Mouse (Mus musculus) myocyte (in vitro differentiated cells): Measurements from ENCODE around the gene Vax1. TPM values are rescaled to one million over a fixed set of nuclear protein-coding genes. Genes with fewer than 3 reads are reported as not detected.

ENCODE experiments used
- H3K27me3 ChIP-seq: one replicate; pipeline ENCODE4 v1.6.1; 2011; ENCODE audit not compliant: control insufficient read depth, insufficient read depth, insufficient read length
- H3K36me3 ChIP-seq: one replicate; pipeline ENCODE4 v1.6.1; 2011; ENCODE audit not compliant: control insufficient read depth, insufficient read depth
- H3K4me2 ChIP-seq: one replicate; pipeline ENCODE4 v1.6.1; 2011; ENCODE audit warnings: low read depth, control low read depth
- H3K4me3 ChIP-seq: one replicate; pipeline ENCODE4 v1.5.1; 2011; ENCODE audit warnings: mild to moderate bottlenecking, control low read depth, moderate library complexity
- H3K79me2 ChIP-seq: one replicate; pipeline ENCODE4 v1.6.1; 2011; ENCODE audit not compliant: control insufficient read depth, insufficient read depth
- H3ac ChIP-seq: one replicate; pipeline ENCODE4 v1.6.1; 2011; ENCODE audit not compliant: control insufficient read depth, insufficient read length
- CEBPB ChIP-seq: IDR thresholded peaks from 2 replicates; pipeline ENCODE4 v1.6.1; 2011; ENCODE audit warnings: mild to moderate bottlenecking, moderate library complexity; ENCODE audit not compliant: poor library complexity, insufficient read depth, severe bottlenecking
- E2F4 ChIP-seq: IDR thresholded peaks from one replicate; pipeline ENCODE4 v1.6.1; 2011; ENCODE audit warnings: mild to moderate bottlenecking, control low read depth, moderate library complexity; ENCODE audit not compliant: insufficient read depth
- MAX ChIP-seq: IDR thresholded peaks from one replicate; pipeline ENCODE4 v1.6.1; 2011; ENCODE audit warnings: low read depth, mild to moderate bottlenecking, control low read depth
- MYOD1 ChIP-seq, 3 experiments: IDR thresholded peaks; one replicate each; pipeline ENCODE4 v1.6.1; 2011; ENCODE audit warnings: control low read depth in 2 of 3, low read depth in 2 of 3, mild to moderate bottlenecking in 2 of 3, moderate library complexity in 1 of 3; ENCODE audit not compliant: insufficient read length in 2 of 3, control insufficient read depth in 1 of 3
- MYOG ChIP-seq, 3 experiments: IDR thresholded peaks; one replicate each; pipeline ENCODE4 v1.6.1; 2011; ENCODE audit warnings: control low read depth in 2 of 3, low read depth in 2 of 3, mild to moderate bottlenecking in 2 of 3; ENCODE audit not compliant: insufficient read length in 2 of 3, control insufficient read depth in 1 of 3, insufficient read depth in 1 of 3
- POLR2A ChIP-seq: IDR thresholded peaks from one replicate; pipeline ENCODE4 v1.6.1; 2011; ENCODE audit warnings: low read depth, mild to moderate bottlenecking, control low read depth, moderate library complexity; ENCODE audit not compliant: insufficient read length
- POLR2AphosphoS2 ChIP-seq: IDR thresholded peaks from one replicate; pipeline ENCODE4 v1.6.1; 2011; ENCODE audit warnings: low read depth, control low read depth; ENCODE audit not compliant: insufficient read length
- REST ChIP-seq: IDR thresholded peaks from one replicate; pipeline ENCODE4 v1.6.1; 2011; ENCODE audit warnings: mild to moderate bottlenecking, control low read depth, moderate library complexity; ENCODE audit not compliant: insufficient read depth, insufficient read length
- SRF ChIP-seq: IDR thresholded peaks from one replicate; pipeline ENCODE4 v1.6.1; 2011; ENCODE audit warnings: low read depth; ENCODE audit not compliant: control insufficient read depth, insufficient read length
- TCF12 ChIP-seq: IDR thresholded peaks from one replicate; pipeline ENCODE4 v1.6.1; 2011; ENCODE audit warnings: mild to moderate bottlenecking, control low read depth; ENCODE audit not compliant: poor library complexity, insufficient read depth, severe bottlenecking
- TCF3 ChIP-seq: IDR thresholded peaks from one replicate; pipeline ENCODE4 v1.6.1; 2011; ENCODE audit warnings: low read depth, control low read depth; ENCODE audit not compliant: insufficient read length
- USF1 ChIP-seq: IDR thresholded peaks from one replicate; pipeline ENCODE4 v1.6.1; 2011; ENCODE audit warnings: low read depth, mild to moderate bottlenecking, control low read depth, moderate library complexity
- polyA plus RNA-seq: library from polyadenylated mRNA; unstranded; fragments of >200 nt; fragmentation: generic; extraction: Trizol; gene quantifications from one replicate; pipeline ENCODE4 v1.2.1, GENCODE M21; 2012; ENCODE audit warnings: missing spikeins

Gene Vax1
- polyA plus RNA-seq, 1 experiment, result not detected

DNA sequence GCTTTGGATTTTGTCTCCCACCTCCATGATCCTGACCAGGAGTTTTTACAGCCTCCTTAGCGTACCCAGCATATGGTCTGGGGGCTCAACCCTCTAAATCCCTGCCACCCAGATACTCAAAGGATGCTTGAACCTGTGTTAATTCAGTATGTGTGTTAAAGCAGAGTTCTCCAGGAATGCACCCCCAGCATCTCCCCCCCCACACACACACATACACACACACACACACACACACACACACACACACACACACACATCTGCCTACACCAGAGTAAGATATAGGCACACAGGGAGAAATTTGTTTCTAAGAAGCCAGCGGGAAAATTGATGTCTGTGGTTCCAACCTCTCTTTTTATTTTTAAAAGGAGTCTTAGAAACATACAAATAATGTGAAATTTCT lies 22.6 kb upstream of the Vax1 start:
- Histone ChIP-seq H3K4me3 (no peak overlapping the region), H3K4me2 (no peak overlapping the region), H3K79me2 (no peaks in the 10 kb centered on the region), H3K27me3 (peaks cover 28% of the 10 kb centered on the region), H3K36me3 (no peaks in the 10 kb centered on the region), H3ac (no peak overlapping the region)
- TF ChIP-seq REST, result no peak
- TF ChIP-seq E2F4, result no peak
- TF ChIP-seq MAX, result no peak
- no peak for TF ChIP-seq CEBPB
- no peak for TF ChIP-seq MYOD1 (IDR thresholded peaks at IDR 0.05; ENCODE audit: control insufficient read depth in 1 of 3, insufficient read length in 2 of 3, low read depth in 2 of 3)
- no peak for TF ChIP-seq TCF3
- TF ChIP-seq TCF12, result no peak
- TF ChIP-seq POLR2A, result no peak
- no peak for TF ChIP-seq MYOG (IDR thresholded peaks at IDR 0.05; ENCODE audit: control insufficient read depth in 1 of 3, insufficient read depth in 1 of 3, insufficient read length in 2 of 3, low read depth in 2 of 3)

DNA sequence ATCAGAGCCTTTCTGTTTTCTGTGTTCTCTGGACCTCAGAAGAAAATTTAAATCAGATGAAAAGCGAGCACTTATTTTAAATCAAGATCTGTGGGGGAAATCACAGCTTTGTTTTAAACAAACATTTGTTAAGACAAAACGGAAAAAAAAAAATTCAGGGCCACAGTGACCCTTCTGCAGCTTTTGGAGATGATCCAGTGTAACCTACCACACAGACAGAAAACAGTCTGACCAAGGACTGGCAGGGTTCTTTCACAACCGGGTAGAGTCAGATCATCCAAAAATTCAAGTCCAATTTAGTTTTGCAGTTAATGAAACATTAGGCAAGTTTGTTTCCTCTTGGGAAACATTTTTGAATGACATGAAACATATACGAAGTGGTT lies 21.3 kb upstream of the Vax1 start:
- Histone ChIP-seq H3K79me2 (no peaks in the 10 kb centered on the region), H3K4me3 (no peak overlapping the region), H3K27me3 (peaks cover 23% of the 10 kb centered on the region), H3K4me2 (no peak overlapping the region), H3K36me3 (no peaks in the 10 kb centered on the region), H3ac (no peak overlapping the region)
- no peak for TF ChIP-seq TCF3
- TF ChIP-seq REST, result no peak
- TF ChIP-seq CEBPB, result no peak
- TF ChIP-seq POLR2AphosphoS2, result no peak
- no peak for TF ChIP-seq POLR2A
- TF ChIP-seq MYOD1 (IDR thresholded peaks at IDR 0.05; ENCODE audit: control insufficient read depth in 1 of 3, insufficient read length in 2 of 3, low read depth in 2 of 3), result no peak
- no peak for TF ChIP-seq SRF
- TF ChIP-seq E2F4, result no peak
- TF ChIP-seq MYOG (IDR thresholded peaks at IDR 0.05; ENCODE audit: control insufficient read depth in 1 of 3, insufficient read depth in 1 of 3, insufficient read length in 2 of 3, low read depth in 2 of 3), result no peak
- no peak for TF ChIP-seq MAX
- no peak for TF ChIP-seq USF1
- TF ChIP-seq TCF12, result no peak

DNA sequence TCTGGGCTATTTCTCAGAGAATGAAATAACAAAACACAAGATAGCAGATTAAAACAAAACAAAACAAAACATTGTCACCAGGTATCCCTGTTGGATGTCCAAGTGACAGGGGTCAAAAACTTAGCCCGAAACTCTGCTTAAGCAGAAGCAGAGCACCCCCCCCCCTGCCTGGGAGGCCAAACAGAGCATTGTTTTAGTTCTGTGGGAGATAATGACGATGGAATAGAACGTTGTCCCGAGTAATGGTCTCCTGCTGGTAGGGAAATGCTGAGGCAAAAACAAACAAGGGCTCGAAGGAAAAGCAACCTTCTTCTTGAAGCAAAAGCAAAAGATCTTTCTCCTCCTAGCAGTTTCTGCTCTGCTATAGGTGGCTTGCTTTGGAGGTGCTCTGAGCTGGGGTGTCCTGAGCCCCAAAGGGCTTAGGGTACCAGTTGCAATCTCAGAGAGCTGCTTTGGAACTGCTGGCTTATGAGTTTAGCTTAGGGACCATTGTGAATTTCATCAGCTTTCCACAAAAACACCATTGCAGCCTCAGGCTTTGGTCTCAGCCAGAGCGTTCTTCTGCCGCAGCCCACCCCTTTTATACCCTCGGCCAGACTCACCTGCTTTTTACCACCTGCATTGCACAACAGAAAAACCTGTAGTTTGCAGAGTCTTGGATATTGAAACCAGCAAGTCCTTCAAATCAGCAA lies 20.7 kb upstream of the Vax1 start:
- Histone ChIP-seq H3K4me2 (no peak overlapping the region), H3ac (no peak overlapping the region), H3K27me3 (peaks cover 18% of the 10 kb centered on the region), H3K36me3 (no peaks in the 10 kb centered on the region), H3K79me2 (no peaks in the 10 kb centered on the region), H3K4me3 (no peak overlapping the region)
- TF ChIP-seq TCF12 (no peak), CEBPB (no peak), MYOD1 (IDR thresholded peaks at IDR 0.05; ENCODE audit: control insufficient read depth in 1 of 3, insufficient read length in 2 of 3, low read depth in 2 of 3) (no peak), USF1 (no peak), REST (no peak), POLR2AphosphoS2 (no peak), TCF3 (no peak), E2F4 (no peak), MYOG (IDR thresholded peaks at IDR 0.05; ENCODE audit: control insufficient read depth in 1 of 3, insufficient read depth in 1 of 3, insufficient read length in 2 of 3, low read depth in 2 of 3) (no peak), SRF (no peak), MAX (no peak), POLR2A (no peak)

DNA sequence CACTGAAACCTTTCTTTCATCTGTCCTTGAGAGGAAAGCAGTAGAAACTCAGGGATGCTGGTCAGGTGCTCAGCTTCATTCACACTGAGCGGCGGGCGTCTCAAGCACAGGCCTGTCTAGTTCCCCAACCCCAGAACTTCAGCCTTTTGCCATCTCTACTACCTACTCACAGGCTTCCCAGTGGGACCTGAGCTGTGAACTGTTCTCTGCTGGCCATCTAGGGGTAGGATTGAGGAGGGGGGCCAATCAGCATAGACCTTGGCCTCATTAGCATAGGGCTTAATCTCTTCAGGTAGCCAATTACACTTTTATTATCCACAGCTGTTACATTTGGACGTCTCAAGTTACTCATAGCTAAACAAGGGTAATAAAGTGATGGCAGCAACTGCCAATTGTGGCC lies 19.1 kb upstream of the Vax1 start:
- H3K36me3 ChIP-seq, result no peaks in the 10 kb centered on the region
- peaks cover 12% of the 10 kb centered on the region for H3K27me3 ChIP-seq
- TF ChIP-seq POLR2A (no peak), POLR2AphosphoS2 (no peak), SRF (no peak), MYOD1 (IDR thresholded peaks at IDR 0.05; ENCODE audit: control insufficient read depth in 1 of 3, insufficient read length in 2 of 3, low read depth in 2 of 3) (no peak), CEBPB (no peak), TCF12 (no peak), TCF3 (no peak), USF1 (no peak), E2F4 (no peak), MAX (no peak), MYOG (IDR thresholded peaks at IDR 0.05; ENCODE audit: control insufficient read depth in 1 of 3, insufficient read depth in 1 of 3, insufficient read length in 2 of 3, low read depth in 2 of 3) (no peak), REST (no peak)
- H3ac ChIP-seq, result no peak overlapping the region
- no peaks in the 10 kb centered on the region for H3K79me2 ChIP-seq
- no peak overlapping the region for H3K4me3 ChIP-seq
- H3K4me2 ChIP-seq, result no peak overlapping the region

DNA sequence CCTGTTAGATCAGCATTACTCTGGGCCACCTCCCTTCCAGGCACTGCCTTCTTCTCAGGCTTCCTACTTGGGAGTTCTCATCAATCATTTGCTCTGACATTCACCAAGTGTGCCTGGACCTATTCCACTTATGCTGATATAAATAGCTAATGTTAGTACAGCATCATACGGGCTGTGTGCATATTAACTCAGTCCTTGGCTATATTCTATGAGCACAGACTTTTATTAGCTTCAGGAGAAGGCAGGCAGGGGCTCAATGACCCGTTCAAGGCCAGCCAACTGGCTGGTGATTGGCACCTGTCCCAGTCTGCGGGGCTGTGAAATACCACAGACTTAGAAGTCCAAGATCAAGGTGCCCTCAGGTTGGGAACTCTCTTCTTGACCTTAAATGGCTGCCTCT lies 14.1 kb upstream of the Vax1 start:
- Histone ChIP-seq H3K36me3 (no peaks in the 10 kb centered on the region), H3ac (no peak overlapping the region), H3K79me2 (no peaks in the 10 kb centered on the region), H3K4me3 (no peak overlapping the region), H3K4me2 (no peak overlapping the region), H3K27me3 (peaks cover 6% of the 10 kb centered on the region)
- TF ChIP-seq TCF12, result no peak
- TF ChIP-seq SRF, result no peak
